Mouse (Mus musculus): ENCODE data around the gene Dstn.

Dstn gene

GRCm38 (mm10) chr2:143914760-143915599 lies at the start of gene Dstn:
Gene Dstn, plus strand, starts transcription at chr2:143915320.
- peak; percentile 99 for DNase-seq (ENCODE audit: inconsistent ontology term)

- peak; percentile 67 for DNase-seq (ENCODE audit: inconsistent ontology term)
Observed at GRCm38 (mm10) chr2:143867326-143867725, 47.8 kb upstream of the Dstn start.

GRCm38 (mm10) chr2:143870936-143871688 lies 44.0 kb upstream of the Dstn start:
- DNase-seq (ENCODE audit: inconsistent ontology term), result no peak

- no peak for DNase-seq (ENCODE audit: inconsistent ontology term)
Observed at GRCm38 (mm10) chr2:143876026-143876425, 39.1 kb upstream of the Dstn start.

GRCm38 (mm10) chr2:143876929-143877632 lies 38.0 kb upstream of the Dstn start:
- no peak for DNase-seq (ENCODE audit: inconsistent ontology term)

- DNase-seq (ENCODE audit: inconsistent ontology term), result no peak
Observed at GRCm38 (mm10) chr2:143879311-143879710, 35.8 kb upstream of the Dstn start.

GRCm38 (mm10) chr2:143882002-143882401 lies 33.1 kb upstream of the Dstn start:
- DNase-seq (ENCODE audit: inconsistent ontology term), result no peak

GRCm38 (mm10) chr2:143882606-143883288 lies 32.4 kb upstream of the Dstn start:
- no peak for DNase-seq (ENCODE audit: inconsistent ontology term)

GRCm38 (mm10) chr2:143889131-143889859 lies 25.8 kb upstream of the Dstn start:
- DNase-seq (ENCODE audit: inconsistent ontology term), result no peak

- no peak for DNase-seq (ENCODE audit: inconsistent ontology term)
Observed at GRCm38 (mm10) chr2:143889860-143890433, 25.2 kb upstream of the Dstn start.

- DNase-seq (ENCODE audit: inconsistent ontology term), result no peak
Observed at GRCm38 (mm10) chr2:143891302-143892048, 23.6 kb upstream of the Dstn start.

- no peak for DNase-seq (ENCODE audit: inconsistent ontology term)
Observed at GRCm38 (mm10) chr2:143899470-143900220, 15.5 kb upstream of the Dstn start.

GRCm38 (mm10) chr2:143900821-143901351 lies 14.2 kb upstream of the Dstn start:
- no peak for DNase-seq (ENCODE audit: inconsistent ontology term)

- DNase-seq (ENCODE audit: inconsistent ontology term), result no peak
Observed at GRCm38 (mm10) chr2:143903376-143904045, 11.6 kb upstream of the Dstn start.

GRCm38 (mm10) chr2:143904896-143905295 lies 10.2 kb upstream of the Dstn start:
- DNase-seq (ENCODE audit: inconsistent ontology term), result no peak

- no peak for DNase-seq (ENCODE audit: inconsistent ontology term)
Observed at GRCm38 (mm10) chr2:143909230-143909629, 5.9 kb upstream of the Dstn start.

- no peak for DNase-seq (ENCODE audit: inconsistent ontology term)
Observed at GRCm38 (mm10) chr2:143912199-143912598, 2.9 kb upstream of the Dstn start.

- DNase-seq (ENCODE audit: inconsistent ontology term), result no peak
Observed at GRCm38 (mm10) chr2:143914221-143914620, 899 bp upstream of the Dstn start.
